ENCODE assay signal across 12 mouse cellular contexts in the genomic region with DNA sequence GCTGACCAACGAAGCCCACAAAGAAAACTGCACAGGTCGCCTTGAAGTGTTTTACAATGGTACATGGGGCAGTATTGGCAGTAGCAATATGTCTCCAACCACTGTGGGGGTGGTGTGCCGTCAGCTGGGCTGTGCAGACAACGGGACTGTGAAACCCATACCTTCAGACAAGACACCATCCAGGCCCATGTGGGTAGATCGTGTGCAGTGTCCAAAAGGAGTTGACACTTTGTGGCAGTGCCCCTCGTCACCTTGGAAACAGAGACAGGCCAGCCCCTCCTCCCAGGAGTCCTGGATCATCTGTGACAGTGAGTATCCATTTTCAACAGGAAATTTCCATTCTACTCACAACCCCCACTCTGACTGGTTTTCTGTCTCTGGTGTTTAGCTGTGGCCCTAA. TPM values are rescaled to one million over a fixed set of nuclear protein-coding genes. Genes with fewer than 3 reads are reported as not detected.
A peak's percentile ranks its signal among the peaks of the same experiment; 100 is the strongest.
DNase-seq lines count a peak whose midpoint lies in the region; ATAC-seq lines count a peak whose summit lies in the region.
"Had no signal": no experiment of that assay in that cellular context is flagged by ENCODE, and none has a peak within 500 bp of the region (broad histone marks: within the 10 kb centered on the region; RNA-seq: fewer than 3 reads in every experiment).

No protein-coding gene starts in this region.

- H3K27me3 ChIP-seq in liver, embryonic 11.5 days (replicated peaks; ENCODE audit: control insufficient read depth, insufficient read depth, low read length) = no peaks in the 10 kb centered on the region
- H3K27me3 ChIP-seq in liver, embryonic 12.5 days (replicated peaks) = no peaks in the 10 kb centered on the region
- H3K27me3 ChIP-seq in forebrain, embryonic 11.5 days (ENCODE audit: control insufficient read depth, insufficient read depth, low read length) = no peaks in the 10 kb centered on the region
- H3K27me3 ChIP-seq: heart, embryonic 13.5 days; neural tube, embryonic 12.5 days had no signal

- 63% methylated on average over 6 of the region's 6 CpGs for WGBS in liver, embryonic 11.5 days
- 51% methylated on average over 6 of the region's 6 CpGs for WGBS in liver, embryonic 12.5 days (ENCODE audit: insufficient replicate concordance)
- 75% methylated on average over 6 of the region's 6 CpGs for WGBS in forebrain, embryonic 11.5 days

- DNase-seq in cerebellum, postnatal 10 days = peak; percentile 32 to 54
- DNase-seq in cerebellum, adult 11-12 months = no peak
- no peak for DNase-seq in liver, embryonic 11.5 days (ENCODE audit: low spot score)
- DNase-seq in skeletal muscle tissue, adult 2 months (ENCODE audit: low read depth, low spot score) = peak; percentile 19
- DNase-seq in lung, postnatal 25 days (ENCODE audit: low spot score) = no peak
- no peak for DNase-seq in forebrain, embryonic 11.5 days (ENCODE audit: low spot score)
- DNase-seq: kidney, postnatal 36 days; lung, postnatal 36 days had no signal

- ATAC-seq in liver, embryonic 11.5 days (replicated peaks; ENCODE audit: low FRiP score) = 0 out of 2 replicates have a peak, but pooled peaks have one; percentile 31
- no peak for ATAC-seq in liver, embryonic 12.5 days
- 0 out of 2 replicates have a peak, but pooled peaks have one; percentile 32 for ATAC-seq in erythroblast, adult 5-6 weeks (replicated peaks; ENCODE audit: low FRiP score, poor library complexity, severe bottlenecking)
- no peak for ATAC-seq in forebrain, embryonic 11.5 days (replicated peaks; ENCODE audit: low FRiP score)

- H3K9ac ChIP-seq in liver, embryonic 11.5 days (ENCODE audit: low read depth, low read length) = no peak overlapping the region
- H3K9ac ChIP-seq in liver, embryonic 12.5 days = no peak overlapping the region
- H3K9ac ChIP-seq in forebrain, embryonic 11.5 days (ENCODE audit: low read length) = no peak overlapping the region
- H3K9ac ChIP-seq: heart, embryonic 13.5 days; neural tube, embryonic 12.5 days had no signal

- no peaks in the 10 kb centered on the region for H3K9me3 ChIP-seq in liver, embryonic 11.5 days (ENCODE audit: control insufficient read depth, low read length)
- H3K9me3 ChIP-seq in liver, embryonic 12.5 days (replicated peaks) = no peaks in the 10 kb centered on the region
- H3K9me3 ChIP-seq in forebrain, embryonic 11.5 days (ENCODE audit: control insufficient read depth, low read length) = no peaks in the 10 kb centered on the region
- H3K9me3 ChIP-seq: heart, embryonic 13.5 days; neural tube, embryonic 12.5 days had no signal

- H3K4me1 ChIP-seq in liver, embryonic 11.5 days (replicated peaks; ENCODE audit: control insufficient read depth, insufficient read depth, low read length) = no peaks in the 10 kb centered on the region
- no peaks in the 10 kb centered on the region for H3K4me1 ChIP-seq in liver, embryonic 12.5 days
- no peaks in the 10 kb centered on the region for H3K4me1 ChIP-seq in forebrain, embryonic 11.5 days (replicated peaks; ENCODE audit: control insufficient read depth, insufficient read depth, low read length)
- H3K4me1 ChIP-seq: heart, embryonic 13.5 days; neural tube, embryonic 12.5 days had no signal

- no peak overlapping the region for H3K4me3 ChIP-seq in liver, embryonic 11.5 days (ENCODE audit: low read depth, low read length)
- no peak overlapping the region for H3K4me3 ChIP-seq in liver, embryonic 12.5 days
- no peak overlapping the region for H3K4me3 ChIP-seq in forebrain, embryonic 11.5 days (ENCODE audit: low read depth, low read length)
- H3K4me3 ChIP-seq: heart, embryonic 13.5 days; neural tube, embryonic 12.5 days had no signal

- H3K27ac ChIP-seq in liver, embryonic 11.5 days (ENCODE audit: low read depth, low read length) = no peak overlapping the region
- no peak overlapping the region for H3K27ac ChIP-seq in liver, embryonic 12.5 days
- H3K27ac ChIP-seq in forebrain, embryonic 11.5 days (ENCODE audit: low read depth, low read length) = no peak overlapping the region
- H3K27ac ChIP-seq: heart, embryonic 13.5 days; neural tube, embryonic 12.5 days had no signal

- H3K36me3 ChIP-seq in liver, embryonic 11.5 days (ENCODE audit: control insufficient read depth, insufficient read depth, low read length) = no peaks in the 10 kb centered on the region
- no peaks in the 10 kb centered on the region for H3K36me3 ChIP-seq in liver, embryonic 12.5 days
- no peaks in the 10 kb centered on the region for H3K36me3 ChIP-seq in forebrain, embryonic 11.5 days (ENCODE audit: control insufficient read depth, insufficient read depth, low read length)
- H3K36me3 ChIP-seq: heart, embryonic 13.5 days; neural tube, embryonic 12.5 days had no signal

- H3K4me2 ChIP-seq in liver, embryonic 11.5 days = no peak overlapping the region
- no peak overlapping the region for H3K4me2 ChIP-seq in liver, embryonic 12.5 days
- no peak overlapping the region for H3K4me2 ChIP-seq in forebrain, embryonic 11.5 days (ENCODE audit: low read depth, low read length, severe bottlenecking)
- H3K4me2 ChIP-seq: heart, embryonic 13.5 days; neural tube, embryonic 12.5 days had no signal

RNA-seq across cellular contexts. Expression of gene Cd163, which starts 15.9 kb away (rescaled TPM):
- not detected in 2 replicates for polyA plus RNA-seq in liver, embryonic 11.5 days (2014; fragmentation: Nextera tagmentation; extraction: Ambion mirVana)
- polyA plus RNA-seq in liver, embryonic 12.5 days (2016; fragmentation: Nextera tagmentation; extraction: Ambion mirVana) = 0.05 and 0.06 TPM in 2 replicates
- total RNA-seq in erythroblast, adult 5-6 weeks (2015; ENCODE audit: low replicate concordance) = 4.6 and 10.0 TPM in 2 replicates
- 18.4 and 20.0 TPM in 2 replicates for total RNA-seq in erythroblast, adult 5-6 weeks (2017; ENCODE audit: low replicate concordance)
- not detected in 2 replicates for polyA plus RNA-seq in forebrain, embryonic 11.5 days (2014; fragmentation: Nextera tagmentation; extraction: Ambion mirVana)
- polyA plus RNA-seq: neural tube, embryonic 12.5 days had no signal

Comparison
In these comparisons a context has a peak if more than half of its experiments do, and no peak if none do; other contexts are left out.
1. DNase-seq: peak in cerebellum, postnatal 10 days (2 of 2) and skeletal muscle tissue, adult 2 months (single experiment); none in cerebellum, adult 11-12 months (single experiment), liver, embryonic 11.5 days (single experiment), lung, postnatal 25 days (single experiment) and forebrain, embryonic 11.5 days (single experiment).
2. ATAC-seq: peak in liver, embryonic 11.5 days (single experiment) and erythroblast, adult 5-6 weeks (single experiment); none in liver, embryonic 12.5 days (single experiment) and forebrain, embryonic 11.5 days (single experiment).